Mouse (Mus musculus) lung, postnatal 25 days (tissue): Measurements from ENCODE around the gene Maats1.
"Not testable (repeated sequence)": the region's sequence is repeated elsewhere in the genome, so short reads cannot be mapped to it uniquely, and the experiment has no call there.

Source experiments
- DNase-seq: peaks from one replicate; pipeline ENCODE4 v3.0.0; 2022; ENCODE audit warnings: low spot score

Gene Maats1

DNA sequence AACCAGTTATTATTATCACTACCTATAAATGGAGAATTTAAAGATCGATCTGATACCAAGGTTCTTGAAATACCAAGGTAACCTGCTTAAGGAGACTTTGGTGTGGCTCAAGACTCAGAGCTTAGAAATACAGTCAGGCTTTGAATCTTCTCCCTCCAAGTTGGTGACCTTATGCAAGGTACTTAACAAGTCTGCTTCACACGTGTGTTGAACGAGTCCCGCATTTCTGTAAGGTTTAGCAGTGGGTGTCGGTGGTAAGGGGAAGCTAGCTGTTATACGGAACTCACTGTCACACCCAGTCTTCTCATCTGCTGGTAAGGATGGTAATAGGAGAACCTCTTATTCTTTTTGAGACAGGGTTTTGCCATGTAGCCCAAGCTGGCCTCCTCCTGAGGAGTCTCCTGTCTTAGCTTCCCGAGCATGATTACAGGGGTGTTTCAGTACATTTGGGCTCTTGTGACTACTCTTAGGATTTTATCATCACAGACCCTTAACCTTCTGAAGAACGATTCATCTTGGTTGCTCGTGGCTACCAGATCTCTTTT, 6.3 kb upstream of the Maats1 start:
- no peak for DNase-seq

DNA sequence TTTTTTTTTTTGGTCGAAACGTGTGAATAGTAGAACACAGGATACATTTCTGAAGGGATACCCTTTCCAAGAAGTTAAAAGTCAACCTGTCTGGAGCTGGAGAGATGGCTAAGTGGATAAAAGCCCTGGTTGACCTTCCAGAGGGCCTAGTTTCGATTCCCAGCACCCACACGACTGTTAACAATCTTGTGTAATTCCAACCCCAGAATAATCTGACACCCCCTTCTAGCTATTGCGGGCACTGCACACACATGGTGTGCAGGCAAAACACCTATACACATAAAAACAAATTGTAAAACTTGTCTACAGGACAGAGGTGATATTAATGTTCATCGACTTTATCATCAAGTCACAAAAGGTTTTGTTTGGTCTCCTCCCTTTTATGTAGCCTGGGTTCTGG, 5.6 kb upstream of the Maats1 start:
- DNase-seq, result no peak

DNA sequence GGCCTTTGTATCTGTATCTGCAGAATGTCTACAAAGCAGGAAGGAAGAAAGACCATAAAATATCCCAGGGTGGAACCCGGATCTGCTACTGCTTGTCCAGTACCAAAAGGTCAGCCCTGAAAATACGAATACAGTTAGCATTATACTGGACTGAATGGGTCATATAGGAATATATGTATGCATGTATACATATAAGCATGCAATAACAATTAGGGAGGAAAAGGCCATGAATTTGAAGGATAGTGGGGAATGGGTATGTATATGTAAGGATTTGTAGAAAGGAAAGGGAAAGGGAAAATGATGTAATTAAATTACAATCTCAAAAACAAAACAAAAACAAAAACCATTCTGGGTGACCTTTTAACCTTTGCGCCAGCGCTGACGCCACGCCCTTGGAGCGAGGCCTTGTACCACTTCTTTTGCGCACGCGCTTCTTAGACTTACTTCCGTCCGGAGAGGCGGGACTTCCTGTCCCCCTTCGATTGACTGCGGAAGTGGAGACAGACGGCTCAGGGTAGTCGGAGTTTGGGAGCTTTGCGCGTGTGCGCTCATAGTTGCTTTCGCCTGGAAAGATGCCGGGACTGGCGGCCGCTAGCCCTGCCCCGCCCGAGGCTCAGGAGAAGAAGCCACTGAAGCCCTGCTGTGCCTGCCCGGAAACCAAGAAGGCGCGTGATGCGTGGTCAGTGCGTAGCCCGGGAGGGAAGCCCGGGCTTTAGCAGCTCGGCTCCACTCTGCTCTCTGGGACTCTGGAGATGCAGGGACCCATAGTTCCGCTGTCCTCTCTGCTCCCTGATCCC, 4.8 kb upstream of the Maats1 start, which contains the start of the genes Cox17 and Gm21987:
Gene Cox17 (plus strand): TSS at position 463 of the 797 bp plus-strand sequence.
Gene Gm21987 (plus strand): TSS at position 512 of the 797 bp plus-strand sequence.
- peak; percentile 96 for DNase-seq

DNA sequence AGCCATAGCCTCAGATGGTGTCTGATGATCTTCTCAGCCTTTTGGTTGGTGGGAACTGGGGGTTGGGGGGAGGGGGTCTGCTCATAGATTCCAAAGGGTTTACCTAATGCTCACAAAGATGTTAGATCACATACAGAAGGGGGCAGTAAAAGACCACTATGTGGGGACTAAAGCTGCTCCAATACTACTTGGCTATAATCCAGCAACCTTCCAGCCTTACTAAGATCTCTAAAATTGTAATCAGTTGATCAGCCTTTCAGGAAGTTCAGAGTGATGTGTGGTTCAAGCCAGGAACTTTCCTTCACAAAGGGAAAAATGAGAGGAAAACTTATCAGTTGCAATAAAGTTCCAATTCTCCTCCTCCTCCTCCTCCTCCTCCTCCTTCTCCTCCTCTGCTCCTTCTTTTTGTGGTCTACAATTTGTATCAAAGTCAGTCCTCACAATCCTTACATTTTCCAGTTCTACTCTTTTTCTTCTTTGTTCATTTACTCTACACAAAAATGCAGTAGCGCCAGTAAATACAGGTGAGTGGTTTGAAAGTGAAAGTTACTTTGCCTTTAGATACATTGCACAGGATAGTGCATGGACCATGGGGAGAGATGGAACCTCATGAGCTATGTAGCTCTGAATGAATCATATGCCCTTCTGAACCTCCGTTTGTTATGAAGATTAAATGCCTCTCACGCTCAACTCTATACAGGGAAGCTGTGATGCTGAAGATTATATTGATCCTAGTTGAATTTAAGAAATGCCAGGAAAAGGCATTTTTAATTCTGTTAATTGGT, 3.2 kb upstream of the Maats1 start:
- DNase-seq, result peak; percentile 50

DNA sequence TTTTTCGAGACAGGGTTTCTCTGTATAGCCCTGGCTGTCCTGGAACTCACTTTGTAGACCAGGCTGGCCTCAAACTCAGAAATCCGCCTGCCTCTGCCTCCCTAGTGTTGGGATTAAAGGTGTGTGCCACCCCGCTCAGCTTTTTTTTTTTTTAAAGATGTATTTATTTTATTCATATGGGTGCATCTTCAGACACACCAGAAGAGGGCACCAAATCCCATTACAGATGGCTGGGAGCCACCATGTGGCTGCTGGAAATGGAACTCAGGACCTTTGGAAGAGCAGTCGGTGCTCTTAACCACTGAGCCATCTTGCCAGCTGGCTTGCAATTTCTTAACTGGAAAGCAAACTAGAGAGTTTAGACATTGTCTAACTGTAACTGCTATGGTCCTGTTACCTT, 3.9 kb downstream of the Maats1 start:
- DNase-seq, result not testable (repeated sequence)

DNA sequence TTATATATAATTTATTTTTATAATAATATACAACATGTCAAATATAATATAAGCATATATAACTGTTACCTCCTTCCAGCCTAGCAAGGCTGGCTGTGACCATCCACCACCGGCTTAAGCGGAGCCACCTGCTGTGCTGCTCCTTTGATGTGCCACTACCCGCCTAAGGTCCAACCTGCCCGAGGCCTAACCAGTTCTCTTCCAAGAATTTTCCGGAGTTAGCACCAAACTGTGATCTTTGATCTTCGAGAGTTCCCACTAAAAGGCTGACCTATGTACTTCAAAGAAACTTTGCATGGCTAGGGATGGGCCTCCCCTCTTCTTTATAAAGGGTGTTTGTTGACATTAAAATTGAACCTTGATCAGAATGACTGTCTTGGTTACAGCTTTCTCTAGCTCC, 7.5 kb downstream of the Maats1 start:
- DNase-seq, result no peak

DNA sequence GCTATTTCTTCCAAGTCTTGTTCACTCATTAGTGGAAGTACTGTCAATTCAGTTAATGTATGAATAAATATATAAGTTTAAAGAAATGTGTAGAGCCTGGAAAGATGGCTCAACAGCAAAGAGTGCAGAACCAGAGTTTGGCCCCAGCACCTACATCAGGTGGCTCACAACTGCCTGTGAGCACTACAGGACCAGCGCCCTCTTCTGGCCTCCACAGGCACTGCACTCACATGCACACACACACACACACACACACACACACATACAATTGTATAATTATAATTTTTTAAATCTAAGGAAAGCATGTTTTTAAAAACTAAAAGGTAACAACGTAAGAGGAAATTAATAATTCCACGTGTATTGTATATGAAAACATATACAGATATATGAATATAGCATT, 12.6 kb downstream of the Maats1 start:
- DNase-seq, result no peak

DNA sequence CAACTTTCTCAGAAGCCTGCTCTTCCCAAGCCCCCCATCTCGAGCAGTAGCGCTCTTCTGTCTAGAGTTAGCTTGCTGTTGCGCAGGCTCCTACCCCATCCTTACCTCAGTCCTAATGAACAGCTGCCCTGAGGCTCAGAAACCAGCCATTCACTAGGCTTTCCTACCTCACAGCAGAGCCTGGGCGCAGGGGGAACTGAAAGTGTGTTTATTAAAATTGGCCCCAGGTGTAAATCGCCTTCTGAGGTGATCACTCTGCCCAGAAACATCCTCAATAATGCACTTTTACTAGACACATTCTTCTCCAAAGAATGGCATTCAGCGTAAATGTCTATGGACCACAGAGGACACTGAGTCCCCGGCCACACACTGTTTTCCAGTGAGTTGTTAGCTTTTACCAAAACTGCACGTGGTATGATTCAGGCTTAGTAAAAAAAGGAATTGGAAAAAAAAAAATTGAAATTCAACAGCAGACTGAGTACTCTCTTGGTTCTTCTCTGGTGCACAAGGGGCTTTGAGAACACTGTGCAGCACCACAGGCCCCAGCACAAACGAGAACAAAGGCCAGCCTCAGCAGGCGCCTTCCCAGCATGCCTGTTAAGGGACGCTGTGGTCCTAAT, 15.1 kb downstream of the Maats1 start:
- no peak for DNase-seq

DNA sequence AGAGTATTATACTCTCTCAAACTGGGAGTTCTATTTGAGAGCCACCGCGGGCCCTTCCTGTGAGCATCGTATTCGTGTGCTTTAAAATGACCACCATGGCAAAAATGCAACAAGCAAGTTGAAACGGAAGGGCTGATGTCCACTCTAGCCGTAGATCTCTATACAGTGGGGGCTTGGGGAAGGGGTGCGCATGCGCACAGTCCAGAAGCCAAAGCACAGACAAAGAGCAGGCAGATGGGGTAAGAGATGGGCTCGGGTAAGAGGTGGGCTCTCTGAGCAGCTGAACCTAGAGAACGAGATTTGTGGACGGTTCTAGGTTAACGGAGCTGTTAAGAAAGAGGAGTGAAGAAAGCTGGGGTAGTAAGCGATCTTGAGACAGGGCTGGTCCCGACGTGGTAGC, 17.6 kb downstream of the Maats1 start:
- DNase-seq, result no peak

DNA sequence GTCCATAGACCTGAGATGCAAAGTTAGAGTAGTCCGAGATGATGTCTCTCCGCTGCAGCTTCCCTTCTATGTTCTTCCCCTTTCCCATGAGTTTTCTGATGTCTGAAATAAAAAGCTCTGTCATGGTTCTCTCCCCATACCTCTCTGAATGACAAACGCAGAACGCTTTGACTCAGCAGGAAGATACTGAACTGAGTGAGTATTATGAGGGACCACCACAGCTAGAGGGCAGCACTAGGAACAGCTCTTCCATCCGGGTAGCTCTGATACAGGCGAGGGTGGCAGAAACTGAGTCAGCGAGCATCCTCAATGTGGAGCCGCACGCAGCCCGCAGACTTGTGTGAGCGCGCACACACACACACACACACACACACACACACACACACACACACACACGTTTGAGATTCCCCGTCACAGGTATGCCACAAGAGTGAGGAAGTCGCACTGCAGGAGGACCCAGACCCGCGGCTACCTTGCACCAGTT, 20.4 kb downstream of the Maats1 start:
- DNase-seq, result peak; percentile 38

DNA sequence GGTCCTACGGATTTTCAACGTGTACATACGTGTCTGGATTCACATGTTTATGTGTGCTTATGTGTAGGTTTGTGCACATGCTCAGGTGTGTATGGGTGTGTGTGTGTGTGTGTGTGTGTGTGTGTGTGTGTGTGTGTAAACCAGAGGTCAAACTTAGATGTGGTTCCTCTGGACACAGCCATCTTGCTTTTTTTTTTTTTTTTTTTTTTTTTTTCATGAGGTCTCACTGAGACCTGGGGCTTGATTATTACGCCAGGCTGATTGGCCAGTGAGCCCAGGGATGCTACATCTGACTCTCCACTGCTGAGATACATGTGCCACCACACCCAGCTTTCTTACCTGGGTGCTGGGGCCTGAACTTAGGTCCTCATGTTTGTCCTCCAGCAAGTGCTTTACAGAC, 22.9 kb downstream of the Maats1 start:
- DNase-seq, result no peak

DNA sequence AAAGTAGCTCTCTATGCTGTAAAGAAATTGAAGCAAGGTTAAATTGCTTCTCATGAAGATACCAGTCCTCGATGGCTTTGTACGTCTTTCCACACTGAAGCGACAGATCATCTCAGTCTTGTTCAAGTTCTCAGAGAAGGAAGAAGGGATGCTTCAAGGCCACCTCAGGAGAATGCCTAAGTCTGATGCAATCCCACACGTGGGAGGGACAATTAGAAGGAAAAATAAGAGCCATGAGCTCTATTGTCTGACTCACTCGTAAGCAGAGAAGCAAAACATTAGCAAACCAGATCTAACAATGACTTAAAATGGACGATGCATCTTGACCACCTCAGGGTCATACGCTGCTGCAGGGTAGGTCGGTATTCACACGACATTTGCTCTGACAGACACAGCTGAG, 23.5 kb downstream of the Maats1 start:
- no peak for DNase-seq

DNA sequence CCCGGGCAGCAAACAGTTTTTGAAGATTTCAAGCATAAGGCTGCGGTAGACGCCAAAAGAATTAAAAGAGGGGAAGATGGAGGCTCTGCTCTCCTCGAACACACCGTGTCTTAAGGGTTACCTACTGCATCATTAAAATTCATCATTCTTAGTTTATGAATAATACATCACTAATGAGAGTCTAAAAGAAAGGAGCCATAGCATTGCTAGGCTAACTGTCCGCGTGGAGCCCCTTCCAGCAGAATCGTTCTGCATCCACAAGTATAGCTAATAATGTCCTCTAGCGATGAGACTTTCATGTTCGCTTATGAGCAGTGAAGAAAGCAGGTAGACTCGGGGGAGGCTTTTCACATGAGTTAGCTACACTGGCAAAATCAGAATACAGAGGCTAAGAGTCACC, 33.7 kb downstream of the Maats1 start:
- DNase-seq, result no peak

DNA sequence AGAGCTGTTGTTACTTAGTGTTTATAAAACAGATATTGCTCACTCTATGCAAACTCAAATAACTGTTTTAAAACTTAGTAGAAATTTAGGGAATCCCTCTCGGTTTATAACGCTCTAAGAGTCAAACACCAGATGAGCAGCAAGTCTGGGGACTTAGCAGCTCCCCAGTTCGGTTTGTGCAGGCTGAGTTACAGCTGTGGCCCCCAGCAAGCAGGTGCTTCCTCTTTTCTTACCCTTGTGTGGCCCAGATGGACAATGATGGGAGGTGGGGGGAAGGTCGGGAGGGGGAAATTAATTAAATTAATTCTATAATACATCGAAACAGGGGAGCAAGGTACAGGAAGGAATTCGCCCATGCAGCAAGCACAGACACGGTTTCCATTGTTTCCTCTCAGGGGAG, 34.3 kb downstream of the Maats1 start:
- no peak for DNase-seq

DNA sequence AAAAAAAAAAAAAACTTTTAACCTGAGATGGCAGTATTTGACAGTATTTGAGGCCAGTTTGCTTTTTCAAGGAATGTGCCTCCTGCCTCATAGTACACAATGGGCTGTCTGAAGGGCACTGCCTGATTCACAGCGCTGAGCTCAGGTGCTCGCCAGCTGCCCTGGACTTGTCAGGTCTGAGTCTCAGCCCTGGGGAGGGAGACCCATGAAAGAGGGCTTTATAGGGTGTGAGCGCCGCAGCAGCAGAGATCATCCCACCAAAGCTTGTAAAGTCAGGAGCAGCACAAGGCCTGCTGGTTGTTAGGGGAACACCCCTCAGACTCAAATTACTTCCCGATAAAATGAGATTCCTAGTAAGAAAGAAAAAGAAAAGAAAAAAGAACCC, 34.7 kb downstream of the Maats1 start:
- DNase-seq, result no peak

DNA sequence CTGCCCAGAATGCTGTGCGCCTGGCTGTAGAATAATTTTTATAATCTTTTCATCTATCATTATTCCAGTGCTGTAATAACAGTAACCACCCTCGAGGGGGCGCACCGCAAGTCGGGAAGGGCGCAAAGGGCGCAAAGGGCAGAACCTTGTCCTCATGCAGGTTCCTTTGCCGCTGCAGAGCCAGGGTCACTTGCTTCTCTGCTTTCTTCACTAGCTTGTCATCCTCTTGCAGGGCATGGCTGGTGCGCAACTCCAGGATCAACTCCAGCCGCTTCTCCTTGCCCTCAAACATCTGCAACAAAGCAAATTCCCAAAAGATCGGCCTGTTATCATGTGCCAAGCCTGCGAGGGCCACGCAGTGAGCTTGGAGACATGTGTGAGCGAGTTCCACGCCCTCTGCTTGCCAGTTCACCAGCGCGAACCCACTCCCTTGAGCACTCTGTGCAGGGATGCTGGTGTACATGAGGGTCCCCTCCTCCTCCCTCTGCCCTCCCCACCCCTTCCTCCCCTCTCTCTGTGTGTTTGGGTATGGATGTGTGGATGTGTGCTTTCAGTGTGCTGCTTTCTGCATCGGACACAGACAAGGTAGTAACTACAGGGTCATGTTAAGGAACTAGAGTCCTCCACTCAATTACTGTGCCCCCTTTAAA, 35.2 kb downstream of the Maats1 start:
- no peak for DNase-seq

DNA sequence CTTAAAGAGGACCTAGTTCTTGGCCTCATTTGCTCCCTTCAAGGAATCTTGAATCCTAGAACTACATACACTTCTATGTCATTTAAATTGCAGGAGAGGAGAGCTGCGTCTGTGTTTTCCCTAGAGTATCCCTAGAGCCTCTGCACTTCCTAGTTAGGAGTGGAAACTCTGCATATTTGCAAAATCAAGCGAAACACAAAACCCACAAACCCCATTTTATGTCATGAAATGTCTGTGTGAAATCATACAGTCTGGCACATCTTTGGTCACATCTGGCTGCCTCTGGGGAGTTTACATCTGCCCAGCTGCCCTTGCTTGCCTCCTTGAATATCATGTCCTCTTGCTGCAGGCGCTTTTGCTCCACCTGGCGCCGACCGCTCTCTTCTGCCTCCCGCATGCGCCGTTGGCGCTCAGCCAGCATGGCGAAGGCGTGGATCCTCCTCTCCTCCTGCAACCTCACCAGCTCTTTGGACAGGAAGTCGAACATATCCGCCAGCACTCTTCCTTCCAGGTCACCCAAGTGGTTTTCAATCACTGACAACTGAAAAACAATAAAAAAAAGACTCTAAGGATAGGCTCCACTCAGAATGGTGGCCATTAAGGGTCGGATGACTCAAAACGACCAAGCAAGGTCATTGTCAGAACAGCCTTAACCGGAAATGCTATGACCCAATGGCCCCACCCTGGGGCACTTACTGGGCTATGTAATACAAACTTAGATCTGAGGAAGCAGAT, 37.3 kb downstream of the Maats1 start:
- DNase-seq, result peak; percentile 65

DNA sequence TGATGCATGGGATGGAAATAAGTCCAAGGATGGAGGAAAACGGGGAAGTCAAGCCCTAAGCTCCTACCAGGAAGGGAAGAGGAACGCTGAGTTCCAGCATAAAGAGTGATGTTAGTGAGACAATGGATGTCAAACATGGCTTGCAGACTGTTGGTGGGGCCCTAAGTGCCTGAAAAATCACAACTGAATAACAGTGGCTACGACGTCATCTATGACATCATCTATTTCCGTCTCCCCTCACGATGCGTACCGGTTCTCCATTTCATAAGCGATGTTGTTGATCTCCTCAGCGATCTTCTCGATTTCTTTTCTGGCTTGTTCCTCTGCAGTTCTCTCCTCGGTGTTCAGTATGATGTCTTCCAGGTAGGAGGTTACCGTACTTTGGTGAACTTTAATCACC, 39.6 kb downstream of the Maats1 start:
- DNase-seq, result no peak

DNA sequence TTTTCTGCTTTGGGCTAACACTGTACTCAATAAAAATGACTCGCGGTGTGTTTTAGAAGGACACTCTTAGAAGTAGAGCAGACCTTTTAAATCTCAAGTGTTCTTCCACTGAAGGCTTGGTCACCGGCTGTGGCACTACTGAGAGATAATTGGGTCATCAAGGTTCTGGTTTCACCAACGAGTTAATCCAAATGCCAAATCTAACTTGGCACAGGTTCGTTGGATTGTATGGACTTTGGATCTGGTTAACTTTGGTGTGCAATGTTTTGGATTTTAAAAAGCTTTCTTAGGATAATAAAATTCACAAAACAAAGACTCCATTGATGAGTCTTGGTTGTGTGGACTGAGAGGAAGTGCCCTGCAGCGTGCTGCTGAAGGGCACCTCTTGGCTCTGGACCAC, 43.5 kb downstream of the Maats1 start:
- no peak for DNase-seq

DNA sequence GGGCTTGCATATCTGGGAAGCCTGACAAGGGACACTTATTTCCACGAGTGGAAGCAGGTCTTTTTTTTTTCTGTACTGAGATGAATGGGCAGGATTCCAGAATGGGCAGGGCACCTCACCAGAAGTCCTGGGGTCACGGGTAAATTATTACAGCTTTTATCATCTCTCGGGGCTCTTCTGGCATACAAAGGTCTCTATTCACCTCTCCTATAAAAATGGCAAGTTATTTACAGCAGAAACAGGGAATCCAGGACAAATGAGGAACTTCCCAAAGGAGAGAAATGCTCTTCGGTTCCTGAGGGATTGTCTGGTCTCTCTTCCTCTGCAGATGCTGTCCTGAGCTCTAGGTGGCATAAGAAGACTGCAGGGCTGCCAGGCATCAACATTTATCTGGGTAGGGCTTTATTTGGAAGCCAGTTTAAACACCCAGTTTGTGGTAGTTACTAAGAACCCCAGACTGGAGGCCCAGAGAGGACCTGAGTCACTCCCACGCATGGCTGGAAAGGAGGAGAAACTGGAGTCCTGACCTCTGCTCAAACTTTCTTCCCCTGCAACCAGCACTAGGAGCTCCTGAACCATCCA, 46.5 kb downstream of the Maats1 start:
- DNase-seq, result no peak
